Mouse (Mus musculus) thymus, adult 2 months (tissue): ENCODE data around the gene 4930402F06Rik.

Experiments used
- CTCF ChIP-seq: fragments of 200-500 bp; IDR thresholded peaks from 2 replicates; pipeline ENCODE4 v1.5.1; 2012; ENCODE audit warnings: mild to moderate bottlenecking, control low read depth, low read length, moderate library complexity, borderline replicate concordance; ENCODE audit not compliant: control insufficient read depth, poor library complexity, insufficient read depth; ENCODE audit errors: extremely low read depth
- POLR2A ChIP-seq: fragments of 200-500 bp; IDR thresholded peaks from 2 replicates; pipeline ENCODE4 v1.6.1; 2012; ENCODE audit warnings: mild to moderate bottlenecking, low read length, control low read depth, moderate library complexity; ENCODE audit not compliant: control insufficient read depth, poor library complexity, insufficient read depth; ENCODE audit errors: extremely low read depth

GRCm38 (mm10) chr2:35367629-35368028 lies 29.3 kb downstream of the 4930402F06Rik start, which contains the start of gene 4930568D16Rik:
- TF ChIP-seq POLR2A: no peak
- no peak for TF ChIP-seq CTCF
